Mouse (Mus musculus): ENCODE data around the gene Thumpd3. TPM values are rescaled to one million over a fixed set of nuclear protein-coding genes. Genes with fewer than 3 reads are reported as not detected.

The Thumpd3 gene
- 10 to 100 TPM; 30.9 to 35.1 TPM for total RNA-seq (2021)
- long read RNA-seq, experiment 1, transcript Thumpd3-201 (10 exons, 2,163 nt): major isoform, 57 of 93 reads
- long read RNA-seq, experiment 1, partial matches to known transcripts: 6 of 93 reads
- long read RNA-seq, experiment 1, other reads (novel, unspliced or antisense): 30 of 93 reads
- long read RNA-seq, experiment 2, transcript Thumpd3-201 (10 exons, 2,163 nt): major isoform, 18 of 26 reads
- long read RNA-seq, experiment 2, partial matches to known transcripts: 4 of 26 reads
- long read RNA-seq, experiment 2, other reads (novel, unspliced or antisense): 4 of 26 reads

DNA sequence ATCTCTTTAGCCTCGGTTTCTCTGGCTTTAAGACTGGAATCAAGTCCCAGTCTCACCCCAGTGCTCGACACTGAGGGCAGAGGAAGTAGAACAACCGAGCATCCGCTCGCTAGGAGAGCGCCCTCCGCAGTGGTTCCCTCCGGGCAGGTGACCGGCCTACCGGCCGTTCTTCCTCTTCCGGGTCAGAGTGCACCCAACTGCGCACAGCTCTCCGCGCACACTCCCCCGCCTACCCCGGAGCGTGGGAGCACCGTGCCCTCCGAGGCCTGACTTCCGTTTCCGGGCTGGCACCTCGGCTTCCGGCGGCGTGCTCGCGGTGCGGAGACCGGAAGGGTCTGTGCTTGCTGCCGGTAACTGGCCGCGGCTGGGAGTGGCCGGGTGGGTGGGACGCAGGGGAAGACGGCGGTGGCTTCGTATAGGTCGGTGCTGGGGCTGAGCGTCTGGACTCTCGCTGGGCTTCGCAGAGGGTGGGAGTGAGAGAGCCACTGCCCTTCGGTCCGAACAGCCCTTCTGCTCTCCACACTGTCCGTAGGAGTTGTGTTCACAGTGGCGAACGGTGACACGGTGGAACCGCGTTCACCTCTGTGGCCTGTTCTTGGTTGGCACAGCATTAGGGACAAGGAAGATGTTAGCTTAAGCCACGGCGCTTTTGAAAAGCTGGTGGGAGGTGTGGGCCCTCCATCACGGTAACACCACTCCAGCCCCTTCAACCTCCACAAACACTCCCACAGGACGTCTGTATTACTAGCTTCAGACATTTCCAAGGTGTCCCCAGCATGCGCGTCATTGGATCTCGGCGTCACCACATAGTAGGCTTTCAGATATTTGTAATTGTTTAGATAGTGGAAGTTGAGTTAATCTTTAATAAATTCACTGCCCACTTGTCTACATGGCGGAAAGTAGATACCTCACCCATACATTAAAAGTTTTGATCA is at the start of gene Thumpd3:
Thumpd3 (plus strand) TSS at position 185 of the 935 bp plus-strand sequence.
- peak; percentile 100 for DNase-seq

DNA sequence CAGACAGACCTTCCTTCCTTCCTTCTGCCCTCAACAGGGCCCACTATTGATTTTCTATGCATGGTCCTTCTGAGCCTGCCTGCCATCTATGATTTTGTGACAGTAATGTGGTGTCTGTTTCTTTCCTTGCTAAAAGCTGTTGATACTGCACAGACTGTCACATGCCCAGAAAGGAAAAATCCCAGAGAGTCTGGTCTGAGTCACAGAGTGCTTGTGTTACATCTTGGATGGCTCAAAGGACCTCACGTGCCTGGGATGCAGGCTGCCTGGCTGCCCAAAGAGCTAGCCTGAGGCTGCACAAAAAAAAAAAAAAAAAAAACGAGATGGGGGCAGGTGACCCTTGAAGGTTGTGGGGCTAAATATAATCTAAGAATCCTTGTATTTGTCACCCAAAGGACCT is 46.8 kb upstream of the Thumpd3 start:
- no peak for DNase-seq

DNA sequence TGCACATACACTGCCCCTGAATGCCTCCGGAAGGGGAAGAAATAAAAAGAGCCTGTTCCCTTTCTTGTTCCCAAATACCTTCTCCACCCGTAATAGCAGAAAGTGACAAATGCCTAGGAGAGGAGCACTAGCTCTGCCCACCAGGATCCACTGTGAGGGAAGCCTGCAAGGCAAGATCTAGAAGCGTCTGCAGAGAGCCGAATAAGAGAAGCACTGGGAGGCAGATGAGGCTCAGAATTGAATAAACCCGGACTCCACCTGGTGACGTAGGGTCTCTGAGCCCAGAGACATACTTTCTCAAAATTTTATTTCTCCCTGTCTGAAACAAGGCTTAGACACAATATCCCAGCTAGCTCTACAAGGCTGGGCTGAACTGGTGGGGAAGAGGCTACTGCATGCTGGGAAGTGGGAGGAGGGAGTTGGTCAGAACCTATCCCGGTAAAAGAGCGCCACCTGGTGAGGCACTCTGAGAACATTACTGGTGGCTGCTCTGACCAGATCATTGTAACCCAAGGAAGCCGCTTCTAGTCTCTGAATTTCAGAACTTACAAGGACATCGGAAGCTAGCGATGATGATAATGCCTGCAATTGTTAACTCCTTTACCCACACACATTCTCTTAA is 45.2 kb upstream of the Thumpd3 start:
- DNase-seq: peak; percentile 92

DNA sequence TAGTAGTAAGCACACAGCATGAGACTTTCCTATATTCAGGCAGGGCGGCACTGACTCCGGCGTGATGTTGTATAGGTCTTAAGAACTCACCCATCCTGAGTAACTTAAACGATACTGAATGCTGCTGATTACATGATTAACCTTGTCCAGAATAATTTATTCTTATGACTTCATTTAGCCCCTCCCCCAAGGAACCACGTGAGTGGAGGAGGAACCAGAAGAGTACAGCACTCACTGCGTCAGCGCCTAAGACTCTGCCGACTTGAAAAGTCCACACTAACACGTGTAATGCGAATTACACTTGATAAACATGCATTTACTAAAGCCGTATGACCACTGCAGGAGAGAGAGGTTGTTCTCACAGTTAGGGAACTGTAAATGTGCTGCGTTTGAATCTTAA is 44.3 kb upstream of the Thumpd3 start:
- no peak for DNase-seq

DNA sequence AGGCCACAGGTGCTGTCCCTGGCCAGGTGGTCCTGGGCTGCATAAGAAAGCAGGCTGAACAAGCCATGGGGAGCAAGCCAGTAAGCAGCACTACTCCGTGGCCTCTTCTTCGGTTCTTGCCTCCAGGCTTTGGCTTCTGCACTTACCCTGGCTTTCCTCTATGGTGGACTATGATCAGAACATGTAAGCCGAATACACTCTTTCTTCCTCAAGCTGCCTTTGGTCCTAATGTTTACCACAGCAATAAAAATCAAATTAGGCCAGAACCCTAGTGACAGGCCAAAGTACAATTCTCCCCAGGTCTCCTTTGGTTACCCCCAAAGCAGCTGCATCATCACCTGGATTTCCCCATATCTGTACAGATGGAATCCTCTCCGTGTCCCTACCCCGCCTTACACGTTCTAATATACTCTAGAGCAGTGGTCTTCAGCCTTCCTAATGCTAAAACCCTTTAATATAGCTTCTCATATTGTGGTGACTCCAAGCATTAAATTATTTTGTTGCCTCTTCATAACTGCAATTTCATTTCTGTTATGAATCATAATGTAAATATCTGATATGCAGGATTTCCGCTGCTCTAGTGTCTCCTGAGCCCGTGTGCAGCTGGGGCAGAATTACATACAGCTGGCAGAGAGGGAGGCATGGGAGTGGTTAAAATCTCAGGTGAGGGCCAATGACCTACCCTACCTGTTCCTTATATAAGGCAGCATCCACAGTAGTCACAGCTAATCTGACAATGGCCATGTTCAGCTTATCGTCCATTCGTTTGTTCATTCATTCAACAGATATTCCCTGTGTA is 42.5 kb upstream of the Thumpd3 start:
- DNase-seq: no peak

DNA sequence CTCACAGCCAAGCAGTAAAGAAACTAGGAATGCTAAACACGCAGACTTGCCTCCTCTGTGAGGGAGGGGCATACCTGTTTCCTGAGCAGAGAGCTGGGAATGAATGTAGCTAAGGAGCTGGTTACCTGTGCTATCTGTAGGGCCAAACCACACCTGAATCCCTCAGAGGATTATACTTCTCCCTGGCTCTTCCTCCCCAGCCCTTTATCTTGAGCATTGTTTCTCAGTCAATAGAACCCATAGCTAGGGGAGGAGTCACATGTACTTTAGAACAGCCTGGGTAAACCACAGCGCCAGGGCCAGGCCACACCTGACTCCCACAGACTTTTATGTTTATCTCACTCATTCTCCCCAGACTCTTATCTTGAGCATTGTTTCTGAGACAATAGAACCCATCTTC is 39.2 kb upstream of the Thumpd3 start:
- no peak for DNase-seq

DNA sequence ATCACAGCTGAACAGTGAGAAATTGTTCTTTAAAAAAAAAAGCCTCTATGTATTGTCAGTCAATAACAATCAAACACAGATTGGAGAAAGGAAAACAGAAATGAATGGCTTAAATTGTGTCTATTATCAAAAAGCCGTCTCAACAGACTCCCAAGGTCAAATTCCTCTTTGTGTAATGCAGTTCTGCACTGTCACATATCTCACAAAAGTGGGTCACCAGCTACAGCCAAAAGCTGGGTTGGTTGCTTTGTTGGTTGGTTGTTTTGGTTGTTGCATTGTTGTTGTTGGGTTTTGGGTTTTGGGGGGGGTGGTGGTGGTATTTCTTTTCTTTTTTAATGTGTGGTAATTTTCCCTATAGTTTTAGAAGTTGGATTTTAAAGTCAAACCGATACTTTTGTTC is 34.1 kb upstream of the Thumpd3 start:
- no peak for DNase-seq

DNA sequence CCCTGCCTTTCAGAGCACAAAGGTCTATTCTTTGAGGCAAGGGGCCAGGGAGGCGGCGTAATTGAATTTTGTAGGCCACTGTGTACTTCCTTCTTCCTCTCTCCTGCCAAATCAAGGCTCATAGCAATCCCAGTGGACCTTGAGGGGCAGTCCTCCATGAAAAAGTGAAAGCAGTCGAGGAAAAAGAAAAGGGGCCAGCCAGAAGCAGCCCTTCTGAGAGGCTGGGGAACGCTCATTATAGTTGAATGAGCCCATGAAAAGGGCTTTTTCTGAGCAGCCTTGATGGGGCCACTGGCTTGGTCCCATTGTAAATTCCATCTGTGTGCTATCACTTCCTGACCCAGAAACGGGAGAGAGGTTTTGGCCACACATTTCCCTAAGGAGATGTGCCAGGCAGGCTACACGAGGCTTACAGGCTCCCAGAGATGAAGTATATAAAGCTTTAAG is 33.5 kb upstream of the Thumpd3 start:
- peak; percentile 69 for DNase-seq

DNA sequence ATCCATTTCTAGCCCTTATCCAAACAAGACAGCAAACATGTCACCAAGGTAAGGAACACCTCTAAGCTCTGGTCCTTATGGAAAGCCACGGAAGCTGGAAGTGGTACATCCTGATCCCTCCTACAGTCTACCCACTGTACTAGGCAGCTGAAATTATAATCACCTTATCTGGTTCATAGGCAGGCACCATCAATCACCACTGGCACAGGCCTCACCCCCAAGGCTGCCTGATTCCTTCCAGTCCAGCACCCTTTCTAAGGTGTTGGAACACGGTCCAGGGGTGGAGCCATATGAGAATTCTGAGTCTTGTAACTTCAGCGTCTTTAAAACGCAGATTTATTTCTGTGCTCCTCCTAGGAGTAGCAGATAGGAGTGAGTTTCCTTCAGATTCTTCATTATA is 32.5 kb upstream of the Thumpd3 start:
- no peak for DNase-seq

DNA sequence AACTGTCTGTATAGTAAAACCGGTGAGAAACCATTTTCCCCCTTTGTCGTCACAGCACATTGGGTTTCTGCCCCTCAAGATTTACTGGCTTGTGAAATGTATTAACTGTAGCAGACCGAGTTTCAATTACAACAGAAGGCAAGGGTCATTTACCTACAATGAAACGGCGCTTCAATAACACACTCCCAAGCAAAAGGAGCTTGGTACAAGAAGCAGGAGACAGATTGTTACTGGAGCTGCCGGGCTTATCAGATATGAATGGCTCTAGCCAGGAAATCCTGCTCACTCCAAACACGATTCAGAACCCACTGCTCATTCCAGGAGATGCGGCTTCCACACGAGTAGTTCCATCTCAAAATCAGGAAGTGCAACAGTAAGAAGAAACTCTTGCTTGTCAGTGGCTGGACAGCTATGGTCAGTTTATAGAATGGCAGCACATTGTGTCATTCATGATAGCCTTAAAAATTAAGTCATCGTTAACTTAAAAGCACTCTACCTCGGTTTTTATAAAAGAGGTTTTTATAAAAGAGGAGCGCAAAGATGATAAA is 28.5 kb upstream of the Thumpd3 start:
- no peak for DNase-seq

DNA sequence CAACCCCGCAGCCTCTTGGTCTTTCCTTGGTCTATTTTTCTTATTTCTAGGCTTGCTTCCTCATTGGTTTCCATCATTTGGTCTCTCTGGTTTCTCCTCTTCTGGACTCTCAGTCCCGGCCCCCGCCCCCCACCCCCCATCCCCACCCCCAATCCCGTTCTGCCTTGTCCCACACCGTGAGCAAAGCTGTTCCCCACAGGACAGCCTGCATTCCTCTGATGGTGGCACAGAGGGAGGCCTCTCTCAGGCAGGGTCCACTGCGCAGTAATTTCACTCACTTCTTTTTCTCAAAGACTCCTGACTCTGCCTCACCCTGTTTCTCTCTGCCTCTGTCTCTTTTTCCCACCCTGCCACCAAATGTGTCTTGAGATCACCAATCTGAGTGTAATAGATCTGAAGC is 27.9 kb upstream of the Thumpd3 start:
- DNase-seq: no peak

DNA sequence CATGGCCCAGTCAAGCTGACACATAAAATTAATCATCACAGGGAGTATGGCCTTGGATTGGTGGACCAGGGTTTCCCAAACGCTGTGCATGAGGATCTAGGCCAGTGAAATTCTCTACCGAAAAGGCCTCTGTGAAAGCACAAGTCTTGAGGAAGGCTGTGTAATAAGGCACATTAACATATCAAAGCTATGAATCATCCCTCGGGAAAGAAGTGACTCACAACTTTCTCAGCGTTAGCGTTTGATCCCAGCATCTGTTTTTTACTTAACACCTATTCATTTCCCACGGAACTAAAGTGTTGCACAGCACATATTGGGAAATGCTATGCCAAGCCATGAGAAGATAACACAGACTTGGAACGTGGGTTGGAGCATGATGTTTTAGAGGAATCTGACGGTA is 21.2 kb upstream of the Thumpd3 start:
- peak; percentile 38 for DNase-seq

DNA sequence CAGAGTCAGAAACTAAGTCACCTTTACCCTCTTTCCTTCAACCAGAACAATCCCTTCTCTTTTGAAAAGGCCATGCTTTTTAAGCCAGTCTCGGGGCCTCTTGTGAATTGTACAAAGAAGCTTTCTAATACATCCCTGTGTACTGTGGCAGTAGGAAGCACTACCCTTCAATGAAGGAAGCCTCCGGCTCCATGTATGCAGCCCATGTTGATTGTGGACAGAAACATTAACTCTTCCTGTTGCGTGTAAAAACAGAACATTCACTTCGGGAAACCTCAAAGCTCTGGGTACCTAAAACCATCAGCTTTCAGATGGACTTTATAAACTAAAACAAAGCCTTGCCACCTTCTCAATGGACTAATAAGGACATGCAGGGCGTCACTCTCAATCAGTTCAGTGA is 20.3 kb upstream of the Thumpd3 start:
- DNase-seq: no peak

DNA sequence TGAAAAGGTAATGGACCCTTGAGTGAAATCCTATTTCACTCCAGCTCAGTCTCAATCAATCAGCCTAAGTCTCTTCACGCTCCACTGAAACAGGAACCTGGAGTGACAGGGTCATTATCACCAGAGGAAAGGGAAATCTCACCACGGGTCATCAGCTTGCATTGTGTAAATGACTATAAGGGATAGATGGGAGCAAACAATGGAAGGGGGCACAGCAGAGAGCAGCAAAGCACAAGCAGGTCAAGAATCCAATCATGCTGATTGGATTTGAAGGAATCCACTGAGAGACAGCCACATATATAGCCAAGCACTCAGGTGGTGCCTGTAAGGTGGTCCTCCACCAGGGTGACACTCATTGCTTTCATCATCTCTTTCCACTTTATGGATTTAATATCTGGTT is 18.6 kb upstream of the Thumpd3 start:
- DNase-seq: no peak

DNA sequence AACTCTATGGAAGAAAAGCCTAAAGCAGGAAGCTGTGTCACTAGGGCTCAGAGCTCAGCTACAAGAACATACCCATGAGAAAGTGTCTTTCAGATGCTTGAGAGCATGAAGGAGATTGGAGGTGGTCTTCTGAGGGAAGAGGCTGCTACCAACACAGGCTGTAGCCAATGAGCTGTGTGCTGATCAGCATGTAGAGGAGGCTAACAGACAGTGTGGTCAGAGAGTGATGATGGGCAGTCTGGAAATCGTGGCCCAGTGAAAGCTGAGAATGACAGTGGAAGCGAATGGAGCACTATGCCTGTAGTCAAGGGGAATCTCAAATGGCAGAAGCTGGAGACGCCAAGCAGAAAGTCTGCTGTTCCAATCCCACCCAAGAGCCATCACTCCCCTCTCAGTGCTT is 17.0 kb upstream of the Thumpd3 start:
- DNase-seq: no peak

DNA sequence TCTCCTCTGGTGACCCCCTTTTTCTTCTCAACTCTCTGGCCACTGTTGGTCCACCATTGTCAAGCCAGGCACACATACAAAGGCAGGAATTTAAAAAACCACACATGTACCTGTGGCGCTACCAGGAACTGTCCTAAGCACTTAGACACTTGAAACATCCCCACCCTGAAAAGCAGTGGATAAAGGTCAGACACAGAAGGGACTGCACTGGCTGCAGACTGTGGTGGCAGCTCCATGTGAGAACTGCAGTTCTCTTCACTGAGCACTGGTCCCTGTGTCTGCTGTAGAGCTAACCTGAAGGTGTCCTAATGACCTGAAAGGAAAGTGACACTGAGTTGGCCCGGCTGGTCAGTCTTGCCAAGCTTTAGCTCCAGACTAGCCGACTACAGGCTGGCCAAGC is 15.5 kb upstream of the Thumpd3 start:
- peak; percentile 15 for DNase-seq

DNA sequence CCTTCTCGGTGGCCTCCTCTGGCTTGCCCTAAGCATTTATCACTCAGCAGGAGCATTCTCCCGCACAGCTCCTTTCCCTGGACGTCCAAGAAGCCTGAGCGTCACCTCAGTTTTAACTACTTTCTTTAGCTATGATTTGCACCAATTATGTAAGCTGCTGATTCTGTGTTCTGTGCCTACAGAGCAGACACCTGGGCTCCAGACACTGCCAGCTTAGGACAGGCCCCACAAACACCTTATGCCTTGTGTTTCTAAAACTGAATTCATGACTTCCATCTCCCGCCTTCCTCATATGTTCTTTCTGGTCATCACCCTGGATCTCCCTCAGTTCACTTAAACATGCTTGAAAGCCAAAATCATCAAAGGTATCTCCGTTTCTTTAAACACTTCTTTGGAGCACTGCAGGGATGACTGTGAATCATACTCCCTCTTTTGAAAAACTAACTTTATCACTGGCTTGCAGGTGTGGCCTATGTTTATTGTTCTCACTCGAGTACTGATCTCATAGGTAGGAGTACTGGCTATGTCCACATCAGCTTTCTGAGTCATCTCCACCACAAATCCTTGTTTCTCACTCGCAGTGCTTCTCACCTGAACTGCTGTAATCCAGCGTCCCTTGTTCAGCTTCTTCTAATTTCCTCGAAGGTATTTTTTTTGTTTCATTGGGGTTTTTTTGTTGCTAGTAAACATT is 14.9 kb upstream of the Thumpd3 start:
- no peak for DNase-seq

DNA sequence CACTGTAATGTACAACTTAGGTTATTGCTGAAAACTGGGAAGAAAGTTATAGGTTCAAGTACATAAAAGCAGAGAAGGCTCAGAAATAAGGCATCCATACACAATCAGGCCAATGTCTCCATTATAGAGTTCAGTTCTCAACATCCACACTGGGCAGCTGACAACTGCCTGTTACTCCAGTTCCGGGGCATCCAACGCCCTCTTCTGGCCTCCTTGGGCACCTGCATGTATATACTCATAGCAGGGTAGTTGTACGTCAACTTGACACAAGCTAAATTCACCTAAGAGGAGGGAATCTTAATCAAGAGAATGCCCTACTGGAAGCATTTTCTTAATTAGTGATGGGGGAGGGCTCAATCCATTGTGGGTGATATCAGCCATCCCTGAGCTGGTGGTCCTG is 13.9 kb upstream of the Thumpd3 start:
- DNase-seq: no peak

DNA sequence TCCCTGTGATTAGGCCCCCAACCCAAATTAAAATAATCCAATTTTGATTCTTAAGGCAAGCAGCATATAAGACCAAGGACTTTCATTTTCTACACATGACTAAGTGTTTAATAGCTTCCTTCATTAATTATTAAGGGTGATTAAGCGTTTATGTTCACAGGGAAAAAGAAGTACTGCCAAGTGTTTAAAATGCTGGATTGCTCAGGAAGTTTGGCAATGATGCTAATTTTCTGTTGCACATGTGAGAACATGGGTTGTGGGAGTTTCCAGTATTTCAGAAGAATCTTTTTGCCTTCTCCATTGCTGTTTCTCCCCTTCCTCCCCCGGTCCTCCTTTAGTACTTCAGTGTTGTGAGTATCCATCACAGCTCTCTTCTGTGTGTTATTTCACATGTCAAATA is 12.8 kb upstream of the Thumpd3 start:
- DNase-seq: no peak

DNA sequence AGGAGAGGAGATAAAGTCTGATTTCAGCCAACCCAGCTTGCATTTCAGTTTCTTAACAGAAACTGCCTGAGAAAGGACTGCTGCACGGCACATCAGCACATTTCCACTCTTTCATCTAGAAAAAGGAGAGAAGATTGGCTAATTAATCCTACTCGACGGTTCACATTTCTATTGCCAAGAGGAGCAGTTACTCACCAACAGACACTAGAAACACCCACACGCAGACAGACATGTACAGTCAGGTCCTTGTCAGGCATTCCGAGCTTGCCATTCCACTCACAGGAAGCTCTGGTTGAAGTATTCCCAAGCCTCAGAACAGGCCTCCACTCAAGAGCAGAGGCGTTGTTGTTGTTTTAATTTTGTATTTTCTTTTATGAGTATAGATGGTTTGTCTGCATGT is 11.6 kb upstream of the Thumpd3 start:
- no peak for DNase-seq

DNA sequence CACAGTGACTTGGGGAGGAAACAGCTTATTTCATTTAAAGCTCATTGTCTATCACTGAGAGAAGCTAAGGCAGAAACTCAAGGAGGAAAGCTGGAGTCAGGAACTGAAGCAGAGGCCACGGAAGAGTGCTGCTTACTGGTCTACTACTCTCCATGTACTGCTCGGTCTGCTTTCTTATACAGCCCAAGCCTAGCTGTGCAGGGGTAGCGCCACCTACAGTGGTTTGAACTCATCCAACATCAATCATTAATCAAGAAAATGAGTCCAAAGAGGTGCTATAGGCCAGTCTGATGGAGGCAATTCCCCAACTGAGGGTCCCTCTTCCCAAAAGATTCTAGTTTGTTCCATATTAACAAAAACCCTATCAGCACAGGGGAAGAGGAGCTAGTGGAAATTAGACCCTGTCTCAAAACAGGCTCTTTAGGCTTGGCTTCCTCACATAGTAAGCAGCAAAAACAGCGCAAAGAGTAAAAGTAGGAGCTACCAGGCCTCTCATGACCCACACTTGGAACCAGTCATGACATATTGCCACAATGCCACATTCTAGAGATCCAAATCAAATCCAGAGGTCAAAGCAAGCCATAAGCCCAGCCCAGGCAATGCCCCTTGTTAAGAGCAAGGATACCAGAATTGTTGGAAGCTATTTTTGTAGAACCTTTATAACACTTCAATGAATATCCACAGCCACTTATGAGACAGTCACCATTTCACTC is 9.4 kb upstream of the Thumpd3 start:
- DNase-seq: no peak

Data from adrenal gland, postnatal 10 days (tissue).